Mouse (Mus musculus) thymus, postnatal 14 days (tissue): ENCODE results near the gene Coa6.
"Not testable (repeated sequence)": the region's sequence is repeated elsewhere in the genome, so short reads cannot be mapped to it uniquely, and the experiment has no call there.

ENCODE experiments used
- DNase-seq: peaks from one replicate; pipeline ENCODE4 v3.0.0; 2021

Gene Coa6

DNA sequence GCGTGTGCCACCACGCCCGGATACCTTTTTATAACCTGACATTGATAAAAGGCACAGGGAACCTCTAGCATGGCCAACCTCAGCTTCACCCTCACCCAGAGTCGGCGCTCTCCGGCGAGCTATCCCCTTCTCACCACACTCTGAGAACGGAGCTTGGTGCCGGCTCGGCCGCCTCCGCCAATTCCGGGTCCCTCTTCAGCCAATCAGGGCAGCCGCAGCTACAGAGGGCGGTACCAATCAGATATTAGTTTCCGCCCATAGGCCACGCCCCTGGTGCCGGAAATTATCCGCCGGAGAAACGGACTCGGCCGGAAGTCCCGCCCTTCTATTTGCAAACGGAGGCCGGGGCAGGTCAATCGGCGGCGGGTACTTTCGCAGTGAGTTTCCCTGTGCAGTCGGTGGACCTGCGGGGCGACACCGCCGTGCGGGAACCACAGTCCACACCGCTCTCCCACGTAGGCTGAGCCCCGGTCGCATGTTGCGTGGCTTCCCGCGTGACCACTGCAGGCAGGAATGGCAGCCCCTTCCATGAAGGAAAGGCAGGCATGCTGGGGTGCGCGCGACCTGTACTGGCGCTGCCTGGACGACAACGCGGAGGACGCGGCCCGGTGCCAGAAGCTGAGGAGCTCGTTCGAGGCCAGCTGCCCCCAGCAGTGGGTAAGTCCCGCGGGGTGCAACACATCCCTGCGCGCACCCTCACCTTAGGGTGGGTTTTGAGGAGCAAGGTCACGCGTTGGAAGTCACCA, at the start of gene Coa6:
Gene Coa6, plus strand, starts transcription at position 342 of the 746 bp plus-strand sequence.
- peak; percentile 99 for DNase-seq

GRCm38 (mm10) chr8:126379580-126379979, 42.7 kb upstream of the Coa6 start:
- no peak for DNase-seq

- no peak for DNase-seq
Observed at GRCm38 (mm10) chr8:126380141-126380540, 42.2 kb upstream of the Coa6 start.

GRCm38 (mm10) chr8:126381299-126381698, 41.0 kb upstream of the Coa6 start:
- no peak for DNase-seq

GRCm38 (mm10) chr8:126382216-126382615, 40.1 kb upstream of the Coa6 start:
- DNase-seq, result no peak

- peak; percentile 14 for DNase-seq
Observed at GRCm38 (mm10) chr8:126382749-126383148, 39.6 kb upstream of the Coa6 start.

DNA sequence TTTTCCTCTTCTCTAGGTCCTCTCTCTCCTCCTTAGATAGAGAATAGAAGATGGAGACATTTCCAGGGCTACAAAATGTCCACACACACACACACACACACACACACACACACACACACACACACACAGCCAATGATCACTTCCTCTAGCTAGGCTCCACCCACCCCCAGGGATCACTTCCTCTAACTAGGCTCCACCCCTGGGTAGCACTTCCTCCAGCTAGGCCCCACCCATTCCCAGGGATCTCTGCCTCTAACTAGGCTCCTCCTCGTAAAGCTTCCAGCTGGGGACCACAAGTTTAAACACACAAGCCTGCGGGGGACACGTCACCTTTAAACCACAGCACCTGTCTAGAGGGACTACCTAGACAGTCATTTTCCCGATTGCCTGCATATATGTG, 34.7 kb upstream of the Coa6 start:
- no peak for DNase-seq

DNA sequence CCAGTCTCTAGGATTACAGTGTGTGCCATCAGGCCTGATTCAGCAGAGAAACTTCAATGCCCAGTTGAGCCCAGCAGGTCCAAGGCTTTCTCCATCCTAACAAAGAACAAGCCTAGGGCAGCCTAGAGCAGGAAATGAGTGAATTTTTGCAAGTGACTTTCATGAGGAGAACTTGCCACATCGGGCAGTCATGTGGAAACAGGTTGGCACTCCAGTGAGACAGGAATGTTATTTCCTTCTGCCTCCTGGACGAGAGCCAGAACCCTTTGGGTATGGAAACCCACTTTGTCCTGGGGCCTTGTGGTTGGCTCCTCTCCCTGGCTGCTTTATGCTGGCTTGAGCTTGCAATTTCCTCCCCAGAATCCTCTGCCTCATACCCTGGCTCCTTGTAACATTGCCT, 30.8 kb upstream of the Coa6 start:
- DNase-seq, result no peak

GRCm38 (mm10) chr8:126395386-126395785, 26.9 kb upstream of the Coa6 start:
- DNase-seq, result no peak

- no peak for DNase-seq
Observed at GRCm38 (mm10) chr8:126395917-126396316, 26.4 kb upstream of the Coa6 start.

DNA sequence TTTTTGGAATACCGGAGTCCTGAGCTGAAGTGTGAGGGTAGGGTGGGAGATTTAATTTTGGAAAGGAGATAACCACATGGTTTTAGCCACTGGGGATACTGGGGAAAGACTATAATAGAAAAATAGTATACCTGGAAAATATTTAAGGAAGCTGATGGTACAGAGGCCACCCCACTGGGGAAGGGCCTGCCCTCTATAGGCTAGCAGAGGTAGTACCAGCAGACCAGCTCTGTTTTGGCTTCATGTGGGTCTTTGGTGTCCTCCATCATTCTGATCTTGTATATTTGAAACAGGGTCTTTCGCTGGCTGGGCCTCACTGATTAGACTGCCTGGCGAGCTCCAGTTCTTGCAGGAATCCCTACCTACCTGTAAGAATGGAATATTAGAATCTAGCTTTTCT, 24.0 kb upstream of the Coa6 start:
- DNase-seq, result no peak

DNA sequence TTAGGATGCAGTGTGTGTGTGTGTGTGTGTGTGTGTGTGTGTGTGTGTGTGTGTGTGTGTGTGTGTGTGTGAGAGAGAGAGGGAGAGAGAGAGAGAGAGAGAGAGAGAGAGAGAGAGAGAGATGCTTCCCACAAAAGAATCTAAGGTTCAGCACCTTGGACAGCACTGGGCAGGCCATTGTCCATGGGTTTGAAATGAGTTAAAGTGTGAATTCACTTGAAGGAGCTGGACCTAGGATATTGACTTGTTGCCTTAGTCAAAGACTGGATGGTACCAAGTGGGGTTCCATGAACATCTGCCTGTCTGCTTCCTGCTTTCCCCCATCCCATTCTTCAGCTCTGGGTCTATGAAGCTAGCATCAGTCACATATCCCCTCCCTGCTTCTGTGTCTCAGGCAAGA, 17.8 kb upstream of the Coa6 start:
- not testable (repeated sequence) for DNase-seq

DNA sequence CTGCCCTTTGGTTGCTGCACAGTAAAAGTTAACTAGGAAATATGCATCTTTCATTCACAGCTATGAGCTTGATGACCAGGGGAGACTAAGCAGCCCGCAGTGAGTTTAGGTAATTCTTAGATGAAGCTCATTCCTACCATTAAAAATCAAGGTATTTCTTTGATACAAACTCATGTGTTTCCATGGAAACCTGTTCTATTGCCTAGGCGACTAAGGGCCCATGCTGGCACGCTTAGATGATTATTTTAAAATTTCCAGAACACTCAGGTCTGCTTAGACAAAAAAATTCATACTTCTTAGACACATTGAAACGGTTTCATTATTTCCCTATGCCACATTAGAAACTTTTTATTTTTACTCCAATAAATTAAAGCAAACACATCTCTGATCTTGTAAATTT, 17.3 kb upstream of the Coa6 start:
- no peak for DNase-seq

DNA sequence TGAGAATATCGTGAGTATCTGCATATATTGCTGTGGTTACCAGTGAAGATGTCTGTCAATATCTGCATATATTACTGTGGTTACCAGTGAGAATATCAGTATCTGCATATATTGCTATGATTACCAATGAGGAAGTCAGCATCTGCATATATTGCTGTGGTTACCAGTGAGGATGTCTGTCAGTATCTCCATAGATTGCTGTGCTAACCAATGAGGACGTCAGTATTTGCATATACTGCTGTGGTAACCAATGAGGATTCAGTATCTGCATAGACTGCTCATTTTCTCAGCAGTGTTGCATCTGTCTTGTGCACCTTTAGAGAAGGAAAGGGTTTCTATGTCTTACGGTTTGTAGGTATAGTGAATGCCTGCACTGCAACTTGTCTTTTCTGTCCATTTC, 1.5 kb upstream of the Coa6 start:
- DNase-seq, result peak; percentile 6

GRCm38 (mm10) chr8:126422920-126423300, 595 bp downstream of the Coa6 start:
- DNase-seq, result no peak

- DNase-seq, result no peak
Observed at GRCm38 (mm10) chr8:126424163-126424562, 1.8 kb downstream of the Coa6 start.

DNA sequence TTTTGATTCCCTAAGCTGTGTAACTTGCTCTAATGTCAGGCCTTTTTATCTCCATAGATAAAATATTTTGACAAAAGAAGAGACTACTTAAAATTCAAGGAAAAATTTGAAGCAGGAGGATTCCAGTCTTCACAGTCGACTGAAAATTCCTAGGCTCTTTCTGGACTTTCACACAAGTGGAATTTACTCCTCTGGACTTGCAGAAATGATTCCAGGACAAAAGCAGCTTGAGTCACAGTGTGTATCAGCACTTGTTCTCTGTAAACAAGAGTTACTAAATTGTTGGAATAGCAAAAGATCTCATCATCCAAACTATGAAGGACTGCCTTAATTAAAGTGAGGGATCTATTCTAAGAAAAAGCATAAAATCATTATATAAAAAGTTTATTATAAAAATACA, 2.6 kb downstream of the Coa6 start:
- no peak for DNase-seq

GRCm38 (mm10) chr8:126429635-126430034, 7.3 kb downstream of the Coa6 start:
- no peak for DNase-seq

- peak; percentile 9 for DNase-seq
Observed at GRCm38 (mm10) chr8:126433827-126434226, 11.5 kb downstream of the Coa6 start.

- DNase-seq, result no peak
Observed at GRCm38 (mm10) chr8:126438937-126439336, 16.6 kb downstream of the Coa6 start.

GRCm38 (mm10) chr8:126451158-126451557, 28.8 kb downstream of the Coa6 start:
- no peak for DNase-seq

GRCm38 (mm10) chr8:126455383-126455782, 33.1 kb downstream of the Coa6 start:
- peak; percentile 39 for DNase-seq

DNA sequence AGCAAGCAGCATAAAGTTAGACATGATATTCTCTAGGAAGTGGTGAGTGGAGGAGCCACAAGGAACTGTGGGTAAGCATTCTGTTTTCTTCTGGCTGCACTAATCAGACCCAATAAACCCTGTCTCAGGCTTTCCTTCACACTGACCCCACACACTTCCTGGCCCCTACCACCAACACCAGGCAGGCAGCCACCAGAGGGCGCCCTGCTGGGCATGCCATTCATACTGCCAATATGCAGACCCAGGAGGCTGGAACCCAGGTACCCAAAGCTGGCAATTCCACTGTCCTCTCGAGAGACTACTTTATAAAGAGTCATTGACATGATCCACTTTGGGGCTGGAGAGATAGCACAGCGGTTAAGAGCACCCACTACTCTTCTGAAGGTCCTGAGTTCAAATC, 38.0 kb downstream of the Coa6 start:
- peak; percentile 83 for DNase-seq

DNA sequence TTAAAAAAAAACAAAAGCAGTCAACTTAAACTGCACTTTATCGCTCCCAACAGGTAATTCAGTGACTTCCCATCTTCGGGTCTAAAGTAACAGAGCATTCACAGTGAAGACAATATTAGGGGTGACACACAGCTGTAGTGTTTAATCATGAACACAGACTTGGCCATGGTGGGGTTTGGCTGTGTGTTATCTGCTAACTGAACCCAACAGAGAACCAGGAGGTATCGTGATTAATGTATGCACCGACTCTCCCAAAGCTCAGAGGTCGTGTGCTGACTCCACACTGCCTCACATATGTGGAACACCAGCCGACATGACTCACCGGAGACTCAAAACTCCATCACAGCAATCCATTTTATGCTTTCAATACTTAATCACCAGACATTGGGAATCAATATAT, 39.4 kb downstream of the Coa6 start:
- no peak for DNase-seq

DNA sequence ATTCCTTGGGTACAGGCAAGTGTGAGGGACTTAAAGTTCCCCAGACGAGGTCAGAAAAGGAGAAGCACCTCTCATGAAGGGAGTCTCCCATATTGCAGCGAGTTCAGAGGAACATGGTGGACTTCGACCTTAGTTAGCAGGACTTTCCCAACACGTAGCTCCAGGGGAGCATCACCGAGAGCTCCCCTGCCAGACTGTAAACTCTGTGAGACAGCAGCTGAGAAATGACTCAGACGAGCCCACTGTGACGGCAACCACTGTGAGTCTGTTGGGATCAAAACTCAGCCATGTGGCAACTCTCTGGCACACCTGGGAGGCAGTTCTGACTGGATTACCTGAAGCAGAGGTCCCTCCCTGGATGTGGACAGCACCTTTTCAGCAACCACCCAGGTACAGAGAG, 41.8 kb downstream of the Coa6 start:
- DNase-seq, result no peak
